In genomic region chr10:25268476-25269351, GRCm38 (mm10) we compare ENCODE assay signal across 8 mouse cellular contexts. TPM values are rescaled to one million over a fixed set of nuclear protein-coding genes. Genes with fewer than 3 reads are reported as not detected.
DNase-seq lines count a peak whose midpoint lies in the region; ATAC-seq lines count a peak whose summit lies in the region.

No protein-coding gene starts in this region.

- no peak overlapping the region for H3K4me2 ChIP-seq in midbrain, embryonic 11.5 days

- DNase-seq in midbrain, embryonic 11.5 days (ENCODE audit: low spot score, missing footprints), result peak; percentile 89
- no peak for DNase-seq in midbrain, embryonic 10.5 days (ENCODE audit: low spot score)
- peak; percentile 83 for DNase-seq in adipocyte (ENCODE audit: low spot score)
- DNase-seq in forelimb bud, embryonic 11.5 days (ENCODE audit: low read depth, low spot score), result peak; percentile 58
- DNase-seq in kidney, adult 8-10 months, result peak; percentile 27 to 55
- DNase-seq in thymus, postnatal 25 days, result peak; percentile 38
- no peak for DNase-seq in spleen, adult 12 weeks (ENCODE audit: low spot score)

- no peak overlapping the region for H3K4me3 ChIP-seq in midbrain, embryonic 11.5 days (ENCODE audit: low read depth, low read length)
- no peak overlapping the region for H3K4me3 ChIP-seq in midbrain, embryonic 10.5 days

- no peaks in the 10 kb centered on the region for H3K36me3 ChIP-seq in midbrain, embryonic 11.5 days (ENCODE audit: control insufficient read depth, insufficient read depth, low read length)
- H3K36me3 ChIP-seq in midbrain, embryonic 10.5 days, result peaks cover 4% of the 10 kb centered on the region

- peak; percentile 40; the same call in 1 of the 2 replicates for ATAC-seq in midbrain, embryonic 11.5 days (ENCODE audit: low FRiP score)
- peak; percentile 96 for ATAC-seq in megakaryocyte progenitor cell, adult 5-6 weeks (replicated peaks; ENCODE audit: poor library complexity)

- H3K9me3 ChIP-seq in midbrain, embryonic 11.5 days (ENCODE audit: control insufficient read depth, low read length), result no peaks in the 10 kb centered on the region
- no peaks in the 10 kb centered on the region for H3K9me3 ChIP-seq in midbrain, embryonic 10.5 days (replicated peaks)

- H3K27me3 ChIP-seq in midbrain, embryonic 11.5 days (ENCODE audit: control insufficient read depth, insufficient read depth, low read length), result no peaks in the 10 kb centered on the region
- no peaks in the 10 kb centered on the region for H3K27me3 ChIP-seq in midbrain, embryonic 10.5 days (ENCODE audit: low read depth, poor library complexity, severe bottlenecking)

- 58% methylated on average over 18 of the region's 18 CpGs for WGBS in midbrain, embryonic 11.5 days
- 59% methylated on average over 18 of the region's 18 CpGs for WGBS in midbrain, embryonic 10.5 days

- H3K27ac ChIP-seq in midbrain, embryonic 11.5 days (ENCODE audit: low read depth, low read length), result no peak overlapping the region
- no peak overlapping the region for H3K27ac ChIP-seq in midbrain, embryonic 10.5 days (replicated peaks)

- no peaks in the 10 kb centered on the region for H3K4me1 ChIP-seq in midbrain, embryonic 11.5 days (ENCODE audit: control insufficient read depth, insufficient read depth, low read length)
- peaks cover 9% of the 10 kb centered on the region; the same call in 1 of the 2 replicates for H3K4me1 ChIP-seq in midbrain, embryonic 10.5 days

- H3K9ac ChIP-seq in midbrain, embryonic 11.5 days (ENCODE audit: low read length), result no peak overlapping the region

RNA-seq across cellular contexts. Expression of gene Akap7, which starts 39.0 kb away (rescaled TPM):
- 20.5 and 22.1 TPM in 2 replicates for polyA plus RNA-seq in midbrain, embryonic 11.5 days (2014; fragmentation: Nextera tagmentation; extraction: Ambion mirVana)
- polyA plus RNA-seq in midbrain, embryonic 10.5 days (2016; fragmentation: Nextera tagmentation; extraction: Ambion mirVana), result 17.2 and 17.5 TPM in 2 replicates
- 17.2 and 19.3 TPM in 2 replicates for total RNA-seq in megakaryocyte progenitor cell, adult 5-6 weeks (2015)
- 18.8 and 24.4 TPM in 2 replicates for total RNA-seq in megakaryocyte progenitor cell, adult 5-6 weeks (2017)

Comparison
In these comparisons a context has a peak if more than half of its experiments do, and no peak if none do; other contexts are left out.
1. DNase-seq: peak in midbrain, embryonic 11.5 days (single experiment), adipocyte (single experiment), forelimb bud, embryonic 11.5 days (single experiment), kidney, adult 8-10 months (2 of 2) and thymus, postnatal 25 days (single experiment); none in midbrain, embryonic 10.5 days (single experiment) and spleen, adult 12 weeks (single experiment).